Mouse (Mus musculus) adrenal gland, adult 8-10 months (tissue): ENCODE measurements around the gene Gm45140. TPM values are rescaled to one million over a fixed set of nuclear protein-coding genes. Genes with fewer than 3 reads are reported as not detected.
"Not testable (repeated sequence)": the region's sequence is repeated elsewhere in the genome, so short reads cannot be mapped to it uniquely, and the experiment has no call there.

Experiments
- DNase-seq: peaks from one replicate; pipeline ENCODE4 v3.0.0; 2022
- total RNA-seq, 4 experiments: library from RNA; stranded (reverse); gene quantifications; 2 replicates each; pipeline ENCODE4 v1.2.4; 2022

Gene Gm45140
- total RNA-seq, 4 experiments from 2014 or later: 2.5 to 5.2 (median 3.2) TPM

GRCm38 (mm10) chr6:87775588-87776245 lies 59.9 kb downstream of the Gm45140 start:
- DNase-seq: no peak

GRCm38 (mm10) chr6:87774909-87775308 lies 60.7 kb downstream of the Gm45140 start:
- no peak for DNase-seq

GRCm38 (mm10) chr6:87774466-87774865 lies 61.1 kb downstream of the Gm45140 start:
- no peak for DNase-seq

- DNase-seq: no peak
Observed at GRCm38 (mm10) chr6:87770626-87771025, 65.0 kb downstream of the Gm45140 start.

- DNase-seq: not testable (repeated sequence)
Observed at GRCm38 (mm10) chr6:87764296-87764695, 71.3 kb downstream of the Gm45140 start.

GRCm38 (mm10) chr6:87763376-87764280 lies 72.0 kb downstream of the Gm45140 start:
- no peak for DNase-seq

GRCm38 (mm10) chr6:87762161-87762560 lies 73.4 kb downstream of the Gm45140 start:
- no peak for DNase-seq

- DNase-seq: no peak
Observed at GRCm38 (mm10) chr6:87759850-87760249, 75.7 kb downstream of the Gm45140 start.

GRCm38 (mm10) chr6:87759404-87759803 lies 76.2 kb downstream of the Gm45140 start:
- no peak for DNase-seq

GRCm38 (mm10) chr6:87756896-87757295 lies 78.7 kb downstream of the Gm45140 start:
- DNase-seq: no peak

GRCm38 (mm10) chr6:87755196-87755595 lies 80.4 kb downstream of the Gm45140 start:
- no peak for DNase-seq

- no peak for DNase-seq
Observed at GRCm38 (mm10) chr6:87751574-87751973, 84.0 kb downstream of the Gm45140 start.

GRCm38 (mm10) chr6:87750184-87750910 lies 85.2 kb downstream of the Gm45140 start:
- DNase-seq: no peak

- DNase-seq: no peak
Observed at GRCm38 (mm10) chr6:87748531-87748930, 87.1 kb downstream of the Gm45140 start.

GRCm38 (mm10) chr6:87748078-87748477 lies 87.5 kb downstream of the Gm45140 start:
- DNase-seq: no peak

- no peak for DNase-seq
Observed at GRCm38 (mm10) chr6:87746849-87747248, 88.7 kb downstream of the Gm45140 start.

- no peak for DNase-seq
Observed at GRCm38 (mm10) chr6:87746059-87746458, 89.5 kb downstream of the Gm45140 start.

- DNase-seq: peak; percentile 20
Observed at GRCm38 (mm10) chr6:87745301-87745700, 90.3 kb downstream of the Gm45140 start.

- no peak for DNase-seq
Observed at GRCm38 (mm10) chr6:87744632-87745031, 91.0 kb downstream of the Gm45140 start.

- no peak for DNase-seq
Observed at GRCm38 (mm10) chr6:87743281-87743680, 92.3 kb downstream of the Gm45140 start.

GRCm38 (mm10) chr6:87742804-87743203 lies 92.8 kb downstream of the Gm45140 start:
- DNase-seq: no peak

GRCm38 (mm10) chr6:87741978-87742377 lies 93.6 kb downstream of the Gm45140 start:
- no peak for DNase-seq

GRCm38 (mm10) chr6:87740496-87740895 lies 95.1 kb downstream of the Gm45140 start:
- no peak for DNase-seq
